Mouse (Mus musculus) heart, postnatal 0 days (tissue): ENCODE results near the gene Prdx6b.

Source experiments
- CTCF ChIP-seq: IDR thresholded peaks from 2 replicates; pipeline ENCODE4 v1.5.1; 2016; ENCODE audit warnings: antibody characterized with exemption, control low read depth, low read depth
- EP300 ChIP-seq: IDR thresholded peaks from 2 replicates; pipeline ENCODE4 v1.6.1; 2016; ENCODE audit warnings: antibody characterized with exemption, low read depth

- TF ChIP-seq CTCF (no peak), EP300 (no peak)
Measured at GRCm38 (mm10) chr2:80310772-80311171, 18.5 kb downstream of the Prdx6b start.
